Mouse (Mus musculus) heart, adult 18-20 months (tissue): Measurements from ENCODE around the gene Ehd3. TPM values are rescaled to one million over a fixed set of nuclear protein-coding genes. Genes with fewer than 3 reads are reported as not detected.
A peak's percentile ranks its signal among the peaks of the same experiment; 100 is the strongest.

Experiments used
- DNase-seq, 2 experiments: peaks; one replicate each; pipeline ENCODE4 v3.0.0; 2021 to 2022; ENCODE audit warnings: mixed read lengths in 1 of 2
- long read RNA-seq, 2 experiments: library from polyadenylated mRNA; stranded (forward); transcript quantifications; one replicate each; pipeline ENCODE4 v2.0.0; 2021
- total RNA-seq, 2 experiments: library from RNA; stranded (reverse); gene quantifications; 2 replicates each; pipeline ENCODE4 v1.2.3; 2021

Ehd3 gene
- 1 to 10 TPM; 2.8 to 5.3 TPM for total RNA-seq
- long read RNA-seq, experiment 1, partial matches to known transcripts, result 0 of 3 reads
- long read RNA-seq, experiment 1, other reads (novel, unspliced or antisense), result 1 of 3 reads
- long read RNA-seq, experiment 2, partial matches to known transcripts, result 0 of 2 reads
- long read RNA-seq, experiment 2, other reads (novel, unspliced or antisense), result 0 of 2 reads

GRCm38 (mm10) chr17:73803521-73804184 lies at the start of gene Ehd3:
Gene Ehd3 (plus strand): TSS chr17:73804134.
- DNase-seq, result no peak

- peak in 1 of 2 experiments; percentile 4 for DNase-seq
These were observed 33.0 kb upstream of the Ehd3 start for GRCm38 (mm10) chr17:73770964-73771363.

DNA sequence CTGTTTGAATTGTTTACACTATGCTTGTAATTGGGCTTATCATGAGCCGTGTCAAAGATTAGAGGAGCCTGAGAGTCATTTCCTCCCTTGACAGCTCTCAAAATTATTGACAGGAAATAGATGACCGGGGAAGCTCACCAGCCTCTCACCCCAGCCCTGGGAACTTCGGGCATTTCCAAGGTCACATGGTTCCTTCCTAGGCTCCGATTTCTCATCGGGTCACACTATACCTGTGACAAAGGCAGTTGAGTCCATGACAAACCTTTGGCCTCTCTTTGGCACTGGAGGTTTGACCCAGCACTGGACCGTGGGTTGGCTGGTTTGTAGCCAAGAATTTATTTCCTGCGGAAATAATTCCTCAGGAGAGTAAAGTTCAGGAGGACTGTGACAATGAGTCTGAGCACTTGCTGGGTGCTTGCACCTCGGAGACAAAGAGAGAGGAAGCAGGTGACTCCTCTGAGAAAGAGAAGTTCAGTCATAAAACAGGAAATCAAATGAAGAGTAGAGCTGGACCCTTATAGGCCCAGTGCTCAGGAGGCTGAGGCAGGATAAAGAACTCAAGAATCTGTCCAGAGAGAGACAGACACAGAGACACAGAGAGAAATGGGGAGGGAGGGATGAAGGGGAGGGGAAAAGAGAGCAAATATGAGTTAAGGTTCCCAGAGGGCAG lies 17.2 kb upstream of the Ehd3 start:
- DNase-seq, result peak in 1 of 2 experiments; percentile 23

DNA sequence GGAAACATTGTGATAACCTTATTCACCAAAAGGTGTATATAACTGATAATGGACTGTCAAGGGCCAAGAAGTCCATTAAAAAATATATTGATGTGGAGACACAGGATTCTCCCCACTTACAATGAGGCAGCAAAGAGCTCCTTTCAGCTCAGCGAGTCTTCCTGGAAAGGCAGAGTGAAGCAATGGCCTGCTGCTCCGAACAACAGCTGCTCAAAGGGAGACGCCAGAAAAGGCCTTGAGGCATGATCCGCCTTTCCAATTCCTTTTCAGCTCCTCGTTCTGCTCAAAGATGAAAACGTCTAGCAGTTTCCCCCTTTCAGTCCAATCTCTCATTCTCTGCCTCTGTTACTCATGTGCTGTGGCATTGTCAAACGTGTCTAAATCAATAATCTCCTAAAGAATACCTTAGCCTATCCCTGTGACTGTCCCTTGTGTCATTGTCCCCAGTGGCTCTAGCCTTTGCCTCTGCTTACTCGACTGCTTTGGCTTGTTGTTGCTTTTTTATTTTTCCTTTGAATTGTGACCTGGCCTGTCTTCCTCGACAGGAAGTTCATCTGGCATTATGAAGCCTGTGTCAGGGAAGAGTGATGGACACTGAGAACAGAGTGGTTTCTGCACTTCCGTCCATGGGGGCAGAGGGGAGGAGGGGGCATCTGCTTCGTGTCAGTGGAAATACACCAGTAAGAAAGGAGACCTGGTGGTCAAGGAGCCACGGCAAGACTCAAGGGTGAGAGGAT lies 13.5 kb upstream of the Ehd3 start:
- peak in 1 of 2 experiments; percentile 23 for DNase-seq

DNA sequence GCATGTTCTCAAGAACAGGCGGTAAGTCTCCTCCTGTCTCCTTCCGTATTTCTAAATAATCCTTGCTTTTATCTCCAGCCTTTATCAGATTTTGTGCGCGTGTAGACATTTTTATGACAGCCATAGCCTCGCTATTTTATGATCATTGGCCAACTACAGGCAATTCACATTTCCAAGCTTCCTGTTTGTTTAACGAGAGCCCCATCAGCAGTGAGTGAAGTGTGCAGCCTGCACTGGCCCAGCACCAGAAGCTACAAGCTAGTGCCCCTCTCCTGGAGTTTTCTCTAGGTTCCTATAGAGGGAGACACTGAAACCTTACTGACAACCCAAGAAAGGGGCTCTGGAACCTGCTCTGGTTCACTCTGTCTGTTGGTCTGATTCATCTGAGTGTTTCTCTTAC lies 7.1 kb upstream of the Ehd3 start:
- DNase-seq, result no peak

GRCm38 (mm10) chr17:73797706-73798105 lies 6.2 kb upstream of the Ehd3 start:
- DNase-seq, result no peak

- DNase-seq, result peak; percentile 91 to 93
These were observed 798 bp downstream of the Ehd3 start for GRCm38 (mm10) chr17:73804592-73805271.

GRCm38 (mm10) chr17:73806331-73806730 lies 2.4 kb downstream of the Ehd3 start:
- DNase-seq, result no peak

GRCm38 (mm10) chr17:73807211-73807610 lies 3.3 kb downstream of the Ehd3 start:
- no peak for DNase-seq

DNA sequence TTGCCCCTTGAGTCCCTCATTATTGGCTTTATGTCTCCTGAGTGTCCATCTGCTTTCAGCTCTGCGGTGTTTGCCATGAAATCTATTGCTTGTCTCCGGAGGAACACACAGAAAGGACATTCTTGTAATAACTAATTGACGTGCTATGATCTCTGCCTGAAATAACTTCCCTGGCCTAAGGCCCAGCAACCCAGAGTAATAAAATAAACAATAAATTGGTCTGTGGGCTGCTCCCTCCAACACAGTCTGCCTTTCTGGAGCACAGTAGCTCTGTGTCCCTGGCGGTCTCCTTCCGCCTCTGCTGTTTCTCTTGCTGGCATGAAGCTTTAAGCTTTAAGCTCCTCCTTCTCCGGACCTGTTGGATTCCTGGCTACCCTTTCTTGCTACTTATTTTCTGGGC lies 4.5 kb downstream of the Ehd3 start:
- DNase-seq, result peak in 1 of 2 experiments; percentile 22

GRCm38 (mm10) chr17:73810801-73811200 lies 6.9 kb downstream of the Ehd3 start:
- DNase-seq, result no peak

- DNase-seq, result peak in 1 of 2 experiments; percentile 29
These were observed 7.6 kb downstream of the Ehd3 start for GRCm38 (mm10) chr17:73811566-73811965.

GRCm38 (mm10) chr17:73813031-73813660 lies 9.2 kb downstream of the Ehd3 start:
- no peak for DNase-seq

DNA sequence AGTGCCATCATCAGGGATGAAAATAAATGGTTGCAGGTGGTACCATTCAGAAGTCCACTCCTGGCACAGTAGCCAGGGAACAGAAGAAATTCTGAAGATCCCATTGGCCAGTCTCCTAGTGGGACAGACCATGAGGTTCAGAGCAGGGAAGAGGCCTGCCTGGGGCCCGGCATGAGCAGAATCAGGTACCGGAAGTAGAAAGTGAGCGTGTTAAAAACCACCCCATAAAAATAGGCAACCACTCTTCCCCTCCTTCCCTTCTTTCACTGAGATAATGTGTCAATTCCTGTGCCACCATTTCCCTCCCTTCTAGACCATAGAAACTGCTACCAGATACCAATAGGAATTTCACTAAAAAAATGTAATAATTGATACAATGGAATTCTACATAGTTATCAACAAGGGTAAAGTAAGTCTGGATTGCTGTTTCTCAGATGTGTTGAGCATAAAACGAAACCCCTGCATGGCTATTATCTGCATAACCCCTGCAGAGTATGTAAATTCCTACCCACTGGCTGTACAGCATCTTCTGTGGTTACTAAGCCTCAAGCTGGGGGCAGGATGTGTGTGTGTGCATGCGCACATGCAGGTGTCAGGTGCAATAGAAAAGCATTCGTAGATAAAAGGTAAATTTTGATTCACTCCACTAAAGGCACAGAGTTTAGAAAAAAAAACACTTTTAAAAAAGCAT lies 10.7 kb downstream of the Ehd3 start:
- DNase-seq, result no peak

GRCm38 (mm10) chr17:73817697-73818380 lies 13.9 kb downstream of the Ehd3 start:
- DNase-seq, result no peak

DNA sequence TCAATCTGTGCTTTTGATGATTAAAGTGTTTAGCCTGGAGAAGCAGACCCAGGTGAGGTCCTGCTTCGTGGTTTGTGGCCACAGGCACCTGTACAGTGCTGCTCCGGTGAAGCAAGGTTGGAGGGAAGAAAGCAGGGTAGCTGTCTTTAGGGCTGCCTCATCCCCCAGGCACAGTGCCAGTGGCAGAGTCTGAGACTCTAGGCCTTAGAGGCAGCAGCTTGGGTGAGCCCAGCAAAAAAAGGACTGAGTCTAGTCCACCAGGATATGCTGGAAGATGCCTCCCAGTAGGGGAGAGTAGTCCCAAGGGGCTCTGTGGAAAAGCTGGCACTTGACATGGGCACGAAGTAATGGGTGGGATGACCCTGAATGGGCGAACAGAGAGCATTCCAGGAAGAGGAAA lies 15.0 kb downstream of the Ehd3 start:
- no peak for DNase-seq

- no peak for DNase-seq
These were observed 16.8 kb downstream of the Ehd3 start for GRCm38 (mm10) chr17:73820726-73821125.

DNA sequence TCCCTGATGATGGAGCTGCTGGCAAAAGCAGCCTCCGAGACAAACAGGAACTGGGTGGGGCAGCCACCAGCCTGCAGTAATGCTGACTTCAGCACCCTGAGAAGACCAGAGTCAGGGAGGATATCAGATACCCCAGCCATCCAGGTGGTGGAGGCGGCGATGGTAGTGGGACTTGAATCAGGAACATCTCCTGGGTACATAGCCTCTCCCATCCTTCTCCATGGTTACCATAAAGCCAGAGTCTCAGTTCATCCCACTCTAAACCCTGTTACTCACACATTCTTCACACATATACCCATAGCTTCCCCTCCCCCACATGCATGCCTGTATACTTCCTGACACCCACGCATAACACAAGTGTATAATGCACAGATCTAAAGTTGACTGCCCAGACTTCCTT lies 18.3 kb downstream of the Ehd3 start:
- DNase-seq, result no peak

GRCm38 (mm10) chr17:73823121-73824021 lies 19.4 kb downstream of the Ehd3 start:
- no peak for DNase-seq

GRCm38 (mm10) chr17:73824022-73824340 lies 20.0 kb downstream of the Ehd3 start:
- no peak for DNase-seq
